Mouse (Mus musculus) MEL (cell line): Measurements from ENCODE around the gene Pemt. TPM values are rescaled to one million over a fixed set of nuclear protein-coding genes. Genes with fewer than 3 reads are reported as not detected.

Experiments used
- DNase-seq: peaks from one replicate; pipeline ENCODE4 v3.0.0; 2011; ENCODE audit warnings: low read depth, low spot score
- H3K27ac ChIP-seq: 2 replicates; pipeline ENCODE4 v1.5.1; 2012; ENCODE audit warnings: low read depth, mild to moderate bottlenecking, control low read depth, low read length, moderate library complexity; ENCODE audit not compliant: control insufficient read depth
- H3K27me3 ChIP-seq, 2 experiments: fragments of 150-350 bp in 1 of 2; sonication (generic) in 1 of 2; 2 replicates each; pipeline ENCODE4 v1.6.1; 2012; ENCODE audit warnings: low read length in 2 of 2, mild to moderate bottlenecking in 2 of 2, improper control_type of control experiment in 1 of 2, moderate library complexity in 1 of 2; ENCODE audit not compliant: insufficient read depth in 2 of 2, control insufficient read depth in 1 of 2
- H3K36me3 ChIP-seq, 2 experiments: 2 replicates each; pipeline ENCODE4 v1.6.1; 2012 to 2014; ENCODE audit warnings: low read length in 2 of 2, improper control_type of control experiment in 1 of 2, inconsistent platforms in 1 of 2, mild to moderate bottlenecking in 1 of 2; ENCODE audit not compliant: insufficient read depth in 2 of 2, control insufficient read depth in 1 of 2
- H3K4me1 ChIP-seq, 2 experiments: fragments of 150-350 bp in 1 of 2; sonication (generic) in 1 of 2; 2 replicates each; pipeline ENCODE4 v1.6.1; 2012; ENCODE audit warnings: low read length in 2 of 2, improper control_type of control experiment in 1 of 2, mild to moderate bottlenecking in 1 of 2; ENCODE audit not compliant: insufficient read depth in 2 of 2, control insufficient read depth in 1 of 2
- H3K4me3 ChIP-seq, 2 experiments: fragments of 150-350 bp in 1 of 2; sonication (generic) in 1 of 2; 2 replicates each; pipeline ENCODE4 v1.5.1; 2012; ENCODE audit warnings: low read depth in 2 of 2, low read length in 2 of 2, mild to moderate bottlenecking in 2 of 2, moderate library complexity in 2 of 2, control low read depth in 1 of 2, improper control_type of control experiment in 1 of 2; ENCODE audit not compliant: control insufficient read depth in 1 of 2, insufficient read depth in 1 of 2
- H3K79me2 ChIP-seq: 2 replicates; pipeline ENCODE4 v1.6.1; 2012; ENCODE audit warnings: mild to moderate bottlenecking, low read length, moderate library complexity; ENCODE audit not compliant: control insufficient read depth, poor library complexity, insufficient read depth
- H3K9ac ChIP-seq: 2 replicates; pipeline ENCODE4 v1.6.1; 2012; ENCODE audit warnings: low read depth, mild to moderate bottlenecking, control low read depth, low read length, moderate library complexity; ENCODE audit not compliant: control insufficient read depth, poor library complexity, severe bottlenecking
- H3K9me3 ChIP-seq: fragments of 150-350 bp; sonication (generic); replicated peaks from 2 replicates; pipeline ENCODE4 v1.6.1; 2012; ENCODE audit warnings: mild to moderate bottlenecking, low read length, improper control_type of control experiment, moderate library complexity; ENCODE audit not compliant: insufficient read depth
- BHLHE40 ChIP-seq: IDR thresholded peaks from 2 replicates; pipeline ENCODE4 v1.6.1; 2012; ENCODE audit warnings: low read depth, mild to moderate bottlenecking, inconsistent platforms, low read length, improper control_type of control experiment, borderline replicate concordance
- CHD1 ChIP-seq: IDR thresholded peaks from 2 replicates; pipeline ENCODE4 v1.6.1; 2012; ENCODE audit warnings: low read depth, mild to moderate bottlenecking, inconsistent platforms, low read length, improper control_type of control experiment
- CHD2 ChIP-seq: IDR thresholded peaks from 2 replicates; pipeline ENCODE4 v1.6.1; 2011; ENCODE audit warnings: low read length, improper control_type of control experiment
- ELF1 ChIP-seq: IDR thresholded peaks from 2 replicates; pipeline ENCODE4 v1.6.1; 2014; ENCODE audit warnings: low read depth, mild to moderate bottlenecking, inconsistent platforms, low read length, improper control_type of control experiment, moderate library complexity
- EP300 ChIP-seq, 2 experiments: IDR thresholded peaks; 2 replicates each; pipeline ENCODE4 v1.6.1; 2011; ENCODE audit warnings: improper control_type of control experiment in 2 of 2, low read length in 2 of 2, low read depth in 1 of 2, mild to moderate bottlenecking in 1 of 2
- ETS1 ChIP-seq: IDR thresholded peaks from 2 replicates; pipeline ENCODE4 v1.6.1; 2012; ENCODE audit warnings: low read depth, mild to moderate bottlenecking, inconsistent platforms, low read length, improper control_type of control experiment, moderate library complexity
- GABPA ChIP-seq: IDR thresholded peaks from 2 replicates; pipeline ENCODE4 v1.6.1; 2012; ENCODE audit warnings: low read depth, mild to moderate bottlenecking, inconsistent platforms, low read length, improper control_type of control experiment, moderate library complexity
- HCFC1 ChIP-seq: IDR thresholded peaks from 2 replicates; pipeline ENCODE4 v1.6.1; 2012; ENCODE audit warnings: low read depth, mild to moderate bottlenecking, inconsistent platforms, low read length, improper control_type of control experiment, moderate library complexity
- JUND ChIP-seq: IDR thresholded peaks from 2 replicates; pipeline ENCODE4 v1.6.1; 2011; ENCODE audit warnings: low read depth, mild to moderate bottlenecking, improper control_type of control experiment, low read length
- MAX ChIP-seq: IDR thresholded peaks from 2 replicates; pipeline ENCODE4 v1.6.1; 2011; ENCODE audit warnings: low read length, improper control_type of control experiment
- MAZ ChIP-seq: IDR thresholded peaks from 2 replicates; pipeline ENCODE4 v1.6.1; 2012; ENCODE audit warnings: low read depth, mild to moderate bottlenecking, inconsistent platforms, low read length, improper control_type of control experiment
- MEF2A ChIP-seq: IDR thresholded peaks from 2 replicates; pipeline ENCODE4 v1.6.1; 2014; ENCODE audit warnings: low read depth, mild to moderate bottlenecking, inconsistent platforms, low read length, improper control_type of control experiment; ENCODE audit not compliant: poor library complexity, insufficient replicate concordance, severe bottlenecking; ENCODE audit errors: extremely low read depth
- MYB ChIP-seq: IDR thresholded peaks from 2 replicates; pipeline ENCODE4 v1.6.1; 2011; ENCODE audit warnings: mild to moderate bottlenecking, low read depth, low read length, improper control_type of control experiment
- NELFE ChIP-seq: IDR thresholded peaks from 2 replicates; pipeline ENCODE4 v1.6.1; 2011; ENCODE audit warnings: low read depth, low read length, improper control_type of control experiment
- POLR2A ChIP-seq, 2 experiments: IDR thresholded peaks; 2 replicates each; pipeline ENCODE4 v1.6.1; 2011 to 2012; ENCODE audit warnings: low read length in 2 of 2, mild to moderate bottlenecking in 2 of 2, control low read depth in 1 of 2, improper control_type of control experiment in 1 of 2, low read depth in 1 of 2, moderate library complexity in 1 of 2; ENCODE audit not compliant: control insufficient read depth in 1 of 2, insufficient read depth in 1 of 2, poor library complexity in 1 of 2
- POLR2AphosphoS2 ChIP-seq: IDR thresholded peaks from 2 replicates; pipeline ENCODE4 v1.6.1; 2011; ENCODE audit warnings: low read length, improper control_type of control experiment
- RCOR1 ChIP-seq: IDR thresholded peaks from 2 replicates; pipeline ENCODE4 v1.6.1; 2012; ENCODE audit warnings: low read depth, mild to moderate bottlenecking, inconsistent platforms, low read length, improper control_type of control experiment
- SIN3A ChIP-seq: IDR thresholded peaks from 2 replicates; pipeline ENCODE4 v1.6.1; 2012; ENCODE audit warnings: low read length, improper control_type of control experiment, inconsistent platforms
- SMC3 ChIP-seq: IDR thresholded peaks from 2 replicates; pipeline ENCODE4 v1.6.1; 2011; ENCODE audit warnings: low read depth, low read length, improper control_type of control experiment
- UBTF ChIP-seq: IDR thresholded peaks from 2 replicates; pipeline ENCODE4 v1.6.1; 2012; ENCODE audit warnings: low read depth, mild to moderate bottlenecking, inconsistent platforms, low read length, improper control_type of control experiment, moderate library complexity, borderline replicate concordance; ENCODE audit not compliant: insufficient read depth
- ZC3H11A ChIP-seq: IDR thresholded peaks from 2 replicates; pipeline ENCODE4 v1.6.1; 2012; ENCODE audit warnings: low read depth, mild to moderate bottlenecking, inconsistent platforms, low read length, improper control_type of control experiment
- ZKSCAN1 ChIP-seq: IDR thresholded peaks from 2 replicates; pipeline ENCODE4 v1.6.1; 2012; ENCODE audit warnings: low read depth, mild to moderate bottlenecking, inconsistent platforms, low read length, improper control_type of control experiment, moderate library complexity
- ZMIZ1 ChIP-seq: IDR thresholded peaks from 2 replicates; pipeline ENCODE4 v1.6.1; 2012; ENCODE audit warnings: low read depth, mild to moderate bottlenecking, inconsistent platforms, low read length, improper control_type of control experiment, moderate library complexity
- ZNF384 ChIP-seq: IDR thresholded peaks from 2 replicates; pipeline ENCODE4 v1.6.1; 2012; ENCODE audit warnings: low read depth, mild to moderate bottlenecking, inconsistent platforms, low read length, improper control_type of control experiment
- polyA plus RNA-seq, 2 experiments: library from polyadenylated mRNA; stranded (reverse) in 1 of 2; unstranded in 1 of 2; fragments of >175 nt in 1 of 2; fragments of >200 nt in 1 of 2; gene quantifications; 2 replicates each; pipeline versions ENCODE4 v1.2.1 to v1.2.4; 2012; ENCODE audit warnings: low replicate concordance in 2 of 2, low read depth in 1 of 2; ENCODE audit not compliant: insufficient read length in 2 of 2, insufficient read depth in 1 of 2, missing spikeins in 1 of 2
- total RNA-seq: library from RNA; depleted of rRNA; stranded (reverse); fragments of 300-350 nt; gene quantifications from 2 replicates; pipeline ENCODE4 v1.2.3, GENCODE M21; 2012

The Pemt gene
- total and polyA plus RNA-seq, 3 experiments, result 26.1 to 27.9 TPM; not detected in 1

DNA sequence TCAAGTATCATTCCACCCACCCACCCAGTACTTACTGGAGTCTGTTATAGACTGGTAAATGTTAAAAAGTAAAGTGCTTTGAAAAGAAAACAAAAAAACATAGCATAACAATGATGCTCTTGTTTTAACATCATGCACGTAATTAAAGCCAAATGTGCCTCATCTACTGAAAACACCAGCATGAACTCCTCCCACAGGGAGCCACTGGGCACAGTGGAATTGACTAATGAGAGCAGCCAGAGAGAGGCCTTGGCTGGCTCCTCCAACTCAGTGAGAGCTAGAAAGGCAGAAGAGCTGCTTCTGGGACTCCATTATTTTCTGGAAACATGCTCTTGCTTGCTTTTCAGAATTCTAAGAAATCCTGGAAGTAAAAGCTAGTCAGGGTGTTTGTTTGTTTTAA, 56.9 kb downstream of the Pemt start:
- Histone ChIP-seq H3K4me1 (no peaks in the 10 kb centered on the region), H3K36me3 (no peaks in the 10 kb centered on the region)
- no peak for TF ChIP-seq ZKSCAN1
- TF ChIP-seq MYB, result no peak
- TF ChIP-seq ZMIZ1, result no peak
- TF ChIP-seq SMC3, result no peak
- no peak for TF ChIP-seq POLR2A (IDR thresholded peaks at IDR 0.05; ENCODE audit: control insufficient read depth in 1 of 2, insufficient read depth in 1 of 2, low read depth in 1 of 2, low read length in 2 of 2, poor library complexity in 1 of 2)
- TF ChIP-seq JUND, result no peak
- TF ChIP-seq SIN3A, result no peak
- no peak for TF ChIP-seq EP300 (IDR thresholded peaks at IDR 0.05; ENCODE audit: low read depth in 1 of 2, low read length in 2 of 2)
- TF ChIP-seq UBTF, result no peak
- no peak for TF ChIP-seq NELFE
- TF ChIP-seq CHD1, result no peak
- TF ChIP-seq ZC3H11A, result no peak
- no peak for TF ChIP-seq MAX
- TF ChIP-seq RCOR1, result no peak

DNA sequence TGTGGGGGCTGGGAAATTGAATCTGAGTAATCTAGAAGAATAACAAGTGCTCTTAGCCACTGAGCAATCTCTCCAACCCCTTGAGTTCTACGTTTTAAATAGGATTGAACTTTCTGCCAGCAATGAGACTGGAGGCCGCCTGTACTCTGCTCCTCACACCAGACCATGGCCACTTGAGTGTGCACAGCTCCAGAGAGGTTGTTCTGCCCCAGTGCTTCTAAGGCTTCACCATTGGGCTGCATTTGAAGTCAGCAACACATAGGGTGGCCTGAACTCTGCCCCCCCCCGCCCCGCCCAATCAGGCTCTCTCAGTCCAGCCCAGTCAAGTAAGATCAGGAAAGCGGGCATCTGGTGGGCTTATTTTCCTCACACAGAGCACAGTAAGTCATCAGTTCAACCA, 68.5 kb downstream of the Pemt start:
- Histone ChIP-seq H3K27me3 (no peaks in the 10 kb centered on the region), H3K9me3 (no peaks in the 10 kb centered on the region), H3K4me1 (no peaks in the 10 kb centered on the region), H3K9ac (no peak overlapping the region), H3K4me3 (no peak overlapping the region), H3K36me3 (no peaks in the 10 kb centered on the region), H3K79me2 (no peaks in the 10 kb centered on the region), H3K27ac (no peak overlapping the region)
- TF ChIP-seq MAZ, result no peak
- no peak for TF ChIP-seq JUND
- no peak for TF ChIP-seq NELFE
- no peak for TF ChIP-seq SIN3A
- no peak for TF ChIP-seq BHLHE40
- TF ChIP-seq ELF1, result no peak
- TF ChIP-seq POLR2AphosphoS2, result no peak
- no peak for TF ChIP-seq ZNF384
- TF ChIP-seq MEF2A, result no peak
- TF ChIP-seq POLR2A (IDR thresholded peaks at IDR 0.05; ENCODE audit: control insufficient read depth in 1 of 2, insufficient read depth in 1 of 2, low read depth in 1 of 2, low read length in 2 of 2, poor library complexity in 1 of 2), result no peak
- no peak for TF ChIP-seq GABPA
- no peak for TF ChIP-seq HCFC1
- TF ChIP-seq CHD2, result no peak
- no peak for TF ChIP-seq ETS1
- no peak for TF ChIP-seq ZKSCAN1
- DNase-seq, result no peak

More for the DNA sequence above, 56.9 kb downstream of the Pemt start:
- Histone ChIP-seq H3K79me2 (no peaks in the 10 kb centered on the region), H3K27ac (no peak overlapping the region), H3K9me3 (no peaks in the 10 kb centered on the region), H3K4me3 (no peak overlapping the region), H3K27me3 (no peaks in the 10 kb centered on the region), H3K9ac (no peak overlapping the region)
- DNase-seq, result no peak
